Mouse (Mus musculus): ENCODE results near the gene 4930412O13Rik. TPM values are rescaled to one million over a fixed set of nuclear protein-coding genes. Genes with fewer than 3 reads are reported as not detected.

4930412O13Rik gene
- total RNA-seq, 2 experiments from 2014 or later = not detected

DNA sequence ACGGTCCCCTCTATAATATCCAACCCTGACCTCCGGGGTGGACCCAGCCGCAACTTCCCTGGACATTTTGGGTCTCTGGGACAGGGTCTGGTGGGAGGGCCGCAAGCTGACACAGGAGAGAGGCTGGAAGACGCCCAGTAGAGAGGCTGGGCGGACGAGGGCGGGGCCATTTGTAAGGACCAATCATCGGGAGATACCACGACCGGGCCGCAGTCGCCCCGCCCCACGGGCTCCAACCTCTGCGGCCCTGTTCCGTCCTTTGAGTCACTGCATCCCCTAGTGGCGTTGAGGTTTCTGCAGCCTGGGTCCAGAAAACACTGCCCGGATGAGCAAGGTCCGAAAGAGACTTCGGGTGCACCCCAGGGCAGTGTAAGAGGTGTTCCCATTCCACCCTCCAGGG, 1.6 kb upstream of the 4930412O13Rik start:
- DNase-seq = peak; percentile 86
- intact Hi-C loops (cut with DNase I) = no loop called here

DNA sequence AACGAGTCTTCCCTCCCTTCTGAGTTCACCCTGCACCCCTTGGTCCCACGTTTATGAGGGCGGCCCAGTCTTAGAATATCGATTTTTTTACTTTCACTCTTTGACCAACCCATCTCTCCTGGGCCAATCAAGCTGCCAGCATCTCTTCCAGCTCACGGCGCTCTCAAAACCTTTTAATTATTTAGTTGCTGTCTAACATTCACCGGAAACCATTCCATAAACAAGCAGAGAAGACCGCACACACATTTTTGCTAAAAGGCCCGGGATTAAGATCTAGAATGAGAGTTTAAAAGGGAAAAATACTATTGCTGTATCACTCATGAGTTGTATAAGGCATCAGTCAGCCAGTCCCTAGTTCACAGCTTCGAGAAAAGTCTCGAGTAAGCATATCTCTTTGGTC, 781 bp upstream of the 4930412O13Rik start:
- intact Hi-C loops (cut with DNase I) = loop anchor here (10.0 kb wide), 2 partner anchors 135 to 1205 kb away; no protein-coding TSS in a partner anchor
- no peak for DNase-seq

DNA sequence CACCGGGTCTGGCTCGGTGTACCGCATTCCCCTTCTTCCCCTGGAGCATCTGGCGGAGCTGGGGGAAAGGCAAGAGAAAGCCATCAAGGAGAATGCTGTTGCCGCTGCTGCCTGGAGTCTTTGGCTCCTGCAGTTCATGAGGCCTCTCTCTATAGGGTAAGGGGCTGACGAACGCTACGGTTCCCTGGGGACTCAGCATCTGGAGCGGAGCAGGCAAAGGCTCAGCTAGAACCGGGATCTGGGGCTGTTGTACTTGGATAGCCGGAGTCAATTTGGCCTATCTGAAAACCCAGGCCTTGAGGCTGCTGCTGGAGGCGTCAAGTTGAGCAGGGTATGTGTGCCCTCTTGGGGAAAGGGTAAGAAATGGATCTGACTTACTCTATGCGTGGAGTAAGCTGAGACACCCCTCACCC, 565 bp downstream of the 4930412O13Rik start:
- DNase-seq = no peak
- intact Hi-C loops (cut with DNase I) = loop anchor here (10.0 kb wide), 2 partner anchors 133 to 1207 kb away; no protein-coding TSS in a partner anchor

DNA sequence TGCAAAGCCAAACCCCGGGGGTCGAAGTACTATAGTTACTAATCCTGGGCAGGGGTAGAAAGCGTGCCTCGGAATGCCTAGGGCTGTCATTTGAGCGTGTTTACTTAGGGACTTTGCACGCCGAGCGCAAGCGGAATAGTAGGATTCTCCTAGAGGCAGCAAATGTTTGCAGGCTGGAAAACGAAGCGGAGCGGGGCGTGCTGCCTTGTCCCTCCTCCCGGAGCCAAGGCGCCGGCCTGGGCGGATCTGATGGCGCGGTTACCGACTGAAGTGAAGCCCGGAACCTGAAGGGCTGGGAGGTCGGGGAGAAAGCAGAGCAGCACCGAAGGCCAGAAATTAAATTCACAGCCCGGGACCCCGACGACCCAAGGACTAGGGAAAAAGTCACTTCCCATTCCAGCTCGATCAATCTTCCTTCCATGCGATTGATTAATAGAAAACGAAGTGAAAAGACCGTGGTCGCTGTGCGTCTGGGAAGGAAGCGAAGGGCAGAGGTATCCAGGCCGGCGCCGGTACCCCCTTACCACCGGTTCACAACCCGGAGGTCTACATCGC, 1.4 kb downstream of the 4930412O13Rik start:
- intact Hi-C loops (cut with DNase I) = loop anchor here (10.0 kb wide), 2 partner anchors 132 to 1208 kb away; no protein-coding TSS in a partner anchor
- peak in 1 of 2 experiments; percentile 46 for DNase-seq

DNA sequence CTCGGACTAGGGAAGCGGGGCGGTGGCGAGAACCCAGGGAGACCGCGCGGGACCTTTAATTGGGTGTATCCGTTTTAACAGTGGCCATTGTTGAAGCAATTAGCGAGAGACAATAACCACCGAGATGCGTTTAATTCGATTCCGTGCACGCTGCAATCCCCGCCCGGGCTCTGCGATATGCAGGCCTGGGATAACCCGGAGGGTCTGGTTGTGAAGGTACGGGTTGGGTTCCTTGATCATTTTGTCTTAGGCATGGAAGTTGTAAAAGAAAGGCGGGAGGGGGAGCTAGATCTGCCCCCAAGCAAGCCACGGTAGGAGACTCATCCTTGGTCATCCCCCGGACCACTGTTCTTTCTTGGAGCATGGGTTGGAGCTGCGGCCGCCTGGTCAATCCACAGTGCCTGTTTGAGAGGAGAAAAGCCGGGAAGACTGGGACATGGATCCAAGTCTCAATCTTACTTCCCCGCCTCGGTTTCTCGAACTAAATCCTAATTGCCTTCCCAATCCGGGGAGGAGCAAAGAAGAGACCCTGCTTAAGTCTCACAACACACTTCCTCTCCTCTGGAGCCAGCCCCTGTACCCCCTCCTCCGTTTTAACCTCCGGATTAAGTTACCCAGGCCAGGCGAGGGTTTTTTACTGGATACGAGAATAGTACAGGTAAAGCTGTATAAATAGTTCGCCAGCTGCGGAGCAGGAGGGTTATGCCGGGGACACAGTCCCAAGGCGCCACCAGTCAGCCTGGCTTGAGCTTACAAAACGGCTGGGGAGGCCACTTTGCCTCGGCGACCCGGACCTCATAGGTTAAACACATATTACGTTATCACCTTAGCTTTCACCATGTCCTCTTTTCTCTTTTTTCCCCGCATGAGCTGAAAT, 2.1 kb downstream of the 4930412O13Rik start:
- intact Hi-C loops (cut with DNase I) = loop anchor here (10.0 kb wide), 2 partner anchors 132 to 1208 kb away; no protein-coding TSS in a partner anchor
- no peak for DNase-seq

DNA sequence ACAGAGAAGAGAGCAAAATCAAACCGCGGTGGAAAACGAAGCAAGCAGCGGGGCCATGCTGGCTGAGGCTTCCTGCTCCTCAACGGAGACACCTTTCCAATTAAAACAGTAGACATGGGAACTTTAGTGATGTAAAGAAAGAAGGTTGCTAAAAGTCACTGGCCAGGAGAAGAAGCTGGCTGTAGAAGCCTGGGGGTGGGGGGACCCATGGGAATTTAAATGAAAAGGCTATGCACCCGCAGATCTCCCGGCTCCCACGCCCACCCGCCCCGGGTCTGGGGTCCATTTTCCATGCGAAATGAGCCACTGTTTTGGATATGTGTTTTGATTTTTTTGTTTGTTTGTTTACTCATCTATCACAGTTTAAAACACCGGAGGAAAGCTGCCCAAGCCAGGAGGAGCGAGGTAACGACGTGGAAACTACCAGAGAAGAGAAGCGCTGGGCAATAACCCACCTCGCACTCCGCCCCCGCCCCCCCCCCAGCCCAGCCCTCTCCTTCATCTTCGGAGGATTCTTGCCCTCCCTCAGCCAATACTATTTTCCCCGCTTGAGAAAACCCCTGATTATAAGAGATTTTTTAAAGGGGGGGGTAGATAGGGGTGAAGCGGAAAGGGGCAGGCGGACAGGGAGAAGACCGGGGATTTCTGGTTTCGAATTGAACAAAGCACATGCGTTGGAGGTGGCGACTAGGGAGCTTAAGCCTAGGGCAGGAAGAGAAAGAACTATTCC, 2.9 kb downstream of the 4930412O13Rik start:
- intact Hi-C loops (cut with DNase I) = loop anchor here (10.0 kb wide), 2 partner anchors 131 to 1209 kb away; no protein-coding TSS in a partner anchor
- no peak for DNase-seq

DNA sequence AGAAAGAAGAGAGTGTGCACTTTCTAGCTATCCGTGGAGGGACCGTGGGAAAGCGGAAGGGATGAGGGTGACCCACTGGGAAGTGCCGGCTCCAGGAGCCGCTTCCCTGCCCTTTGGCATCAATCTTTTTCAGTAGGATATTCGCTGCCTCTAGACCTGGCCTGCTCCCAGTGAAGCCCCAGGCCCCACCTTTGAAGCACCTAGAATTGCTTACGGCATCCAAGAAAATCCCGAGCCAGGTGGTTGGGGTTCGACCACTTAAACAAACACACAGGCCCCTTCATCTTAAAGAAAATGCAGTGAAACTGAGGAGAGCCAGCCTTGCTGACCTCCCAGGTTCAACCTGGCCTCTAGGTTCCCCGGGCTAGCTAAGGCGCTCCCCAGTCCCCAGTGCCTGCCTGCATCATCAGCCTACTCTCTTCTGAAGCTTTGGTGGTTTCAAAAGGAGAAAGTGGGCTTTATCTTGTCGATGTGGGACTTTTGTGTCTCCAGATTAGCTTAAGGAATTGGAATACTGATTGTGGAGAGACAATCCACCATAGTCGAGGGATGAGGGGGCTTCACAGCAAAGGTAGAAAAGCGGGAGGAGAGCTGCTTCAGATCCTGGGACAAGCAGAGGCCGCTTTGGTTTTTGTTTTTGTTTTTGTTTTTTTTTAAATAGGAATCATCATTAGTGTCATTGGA, 3.6 kb downstream of the 4930412O13Rik start:
- no peak for DNase-seq
- intact Hi-C loops (cut with DNase I) = loop anchor here (5.0 to 10.0 kb wide), 3 partner anchors 130 to 1903 kb away; no protein-coding TSS in a partner anchor

DNA sequence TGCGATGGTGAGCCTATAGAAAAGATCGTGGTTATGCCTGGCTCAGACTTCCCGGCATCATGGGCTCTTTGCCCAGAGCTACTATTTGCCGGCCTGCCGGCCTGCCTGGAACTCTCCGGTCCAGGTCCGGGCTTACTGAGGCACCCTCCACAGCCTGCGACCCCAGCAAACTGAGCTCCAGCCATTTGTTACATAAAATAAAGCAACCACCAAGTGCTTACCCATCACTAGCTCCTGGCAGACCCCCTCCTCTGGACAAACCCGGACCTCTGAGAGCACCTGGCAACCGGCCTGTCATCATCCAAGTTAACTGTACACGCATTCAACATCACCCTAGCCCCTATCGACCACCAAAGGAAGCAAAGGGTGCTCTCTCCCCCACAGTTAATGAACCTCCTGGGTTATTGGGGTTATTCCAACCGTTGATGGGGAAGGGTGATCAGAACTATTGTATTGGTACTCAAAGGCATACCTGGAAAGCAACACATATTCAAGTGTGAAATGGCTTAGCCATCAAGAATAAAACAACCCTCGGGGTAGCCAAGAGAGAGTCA, 4.2 kb downstream of the 4930412O13Rik start:
- no peak for DNase-seq
- intact Hi-C loops (cut with DNase I) = loop anchor here (5.0 to 10.0 kb wide), 3 partner anchors 130 to 1902 kb away; no protein-coding TSS in a partner anchor

DNA sequence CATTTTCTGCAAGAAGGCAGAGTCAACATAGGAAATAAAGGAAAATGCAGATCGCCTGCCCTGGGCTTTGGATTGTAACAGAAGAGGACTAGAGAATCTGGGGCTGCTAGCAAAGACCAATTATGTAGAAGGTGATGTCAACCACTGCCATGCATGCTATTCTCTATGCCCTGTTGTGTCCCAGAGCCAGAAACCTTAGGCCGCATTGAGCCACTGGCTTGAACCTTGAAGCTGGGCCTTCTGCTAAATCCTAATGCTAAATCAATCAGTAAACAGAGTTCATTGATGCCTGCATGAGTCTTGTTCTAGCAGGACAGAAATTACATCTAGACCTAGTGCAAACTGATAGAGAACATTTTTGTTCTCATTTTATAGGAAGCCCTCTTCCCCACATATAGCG, 5.0 kb downstream of the 4930412O13Rik start:
- DNase-seq = no peak
- intact Hi-C loops (cut with DNase I) = loop anchor here (5.0 to 10.0 kb wide), 3 partner anchors 129 to 1901 kb away; no protein-coding TSS in a partner anchor

DNA sequence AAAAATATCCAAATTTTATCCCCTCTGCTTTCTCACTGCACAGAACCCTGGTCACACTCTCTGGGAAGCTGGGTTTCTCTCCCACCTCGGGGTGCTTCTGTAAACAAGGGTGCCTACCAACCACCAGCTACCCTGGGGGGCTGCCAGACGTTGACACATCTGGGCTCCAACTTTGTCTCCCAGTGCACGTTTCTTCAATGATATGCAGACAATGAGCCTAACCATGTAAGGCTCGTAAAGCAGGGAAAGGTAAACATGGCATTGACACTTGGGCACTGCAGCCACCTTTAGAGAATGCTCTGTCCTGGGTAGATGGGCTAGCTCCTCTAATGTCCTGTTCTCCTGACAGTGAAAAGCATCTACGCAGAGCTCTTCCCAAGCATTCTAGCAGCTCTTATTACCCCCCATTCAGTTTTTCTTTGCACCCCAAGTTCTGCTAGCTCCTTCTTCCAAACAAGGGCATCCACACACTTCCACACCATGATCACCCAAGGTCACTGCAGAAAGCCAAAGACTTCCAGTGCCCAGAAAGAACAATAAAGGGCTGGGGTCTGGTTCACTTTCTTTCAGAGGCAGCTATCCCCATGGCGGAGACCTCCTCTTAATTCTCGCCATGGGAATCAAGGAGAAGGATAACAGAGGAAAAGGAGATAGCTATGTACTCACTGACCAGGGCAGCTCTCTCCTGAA, 6.0 kb downstream of the 4930412O13Rik start:
- intact Hi-C loops (cut with DNase I) = loop anchor here (5.0 to 10.0 kb wide), 3 partner anchors 128 to 1900 kb away; no protein-coding TSS in a partner anchor
- no peak for DNase-seq

DNA sequence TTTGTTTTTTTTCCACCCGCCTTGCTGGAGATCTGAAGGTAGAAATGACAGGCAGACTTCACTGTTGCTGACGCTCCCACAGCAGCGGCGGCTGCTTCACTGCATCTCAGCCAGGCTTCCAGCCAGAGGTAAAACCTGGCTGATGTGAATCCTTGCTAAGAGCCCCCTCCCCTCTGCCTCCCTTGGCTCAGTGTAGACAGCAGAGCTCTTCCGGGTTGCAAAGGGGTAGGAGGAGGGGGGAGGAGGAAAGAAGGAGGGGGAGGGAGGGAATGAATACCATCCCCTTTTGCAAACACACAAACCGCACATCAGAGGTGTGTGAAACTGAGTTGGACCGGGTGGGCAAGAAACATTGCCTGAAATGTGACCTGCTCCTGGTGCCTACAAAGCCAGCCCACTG, 6.6 kb downstream of the 4930412O13Rik start:
- DNase-seq = no peak
- intact Hi-C loops (cut with DNase I) = loop anchor here (5.0 to 10.0 kb wide), 3 partner anchors 127 to 1900 kb away; no protein-coding TSS in a partner anchor

DNA sequence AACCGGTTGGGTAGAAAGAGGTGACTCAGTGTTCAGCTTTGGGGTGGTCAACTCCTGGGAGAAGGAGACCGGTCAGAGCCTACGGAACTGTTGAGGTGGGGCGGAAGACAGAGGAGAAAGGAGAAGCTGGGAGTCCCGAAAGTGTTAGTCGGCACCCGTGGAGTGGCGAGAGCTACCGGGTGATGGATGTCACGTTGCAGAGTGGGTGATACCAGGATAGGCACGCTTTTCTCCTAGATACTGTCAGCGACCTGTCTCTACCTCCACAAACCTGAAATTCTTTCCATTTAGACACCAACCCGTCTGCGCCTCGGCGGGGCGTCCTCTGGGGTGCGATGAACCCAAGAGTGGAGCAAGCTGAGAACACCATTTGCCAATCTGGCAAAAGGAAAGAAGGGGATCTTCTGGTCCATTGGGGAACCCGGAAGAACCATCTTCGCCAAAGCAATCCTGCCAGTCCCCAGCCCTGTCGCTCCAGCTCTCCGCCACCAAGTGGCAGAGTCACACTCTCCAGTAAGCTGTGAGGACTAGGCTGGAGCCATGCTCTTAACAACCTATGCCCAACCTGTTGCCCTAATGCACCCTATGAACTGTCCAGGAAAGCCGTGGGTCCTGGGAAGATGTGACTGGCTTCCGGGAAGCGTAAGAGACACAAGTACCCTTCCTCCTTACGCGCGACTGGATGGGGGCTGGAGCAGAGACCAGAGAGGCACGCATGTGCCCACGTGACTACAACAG, 8.0 kb downstream of the 4930412O13Rik start, which contains the start of gene 9230102O04Rik:
Gene 9230102O04Rik (minus strand): TSS at position 628 of the 738 bp plus-strand sequence.
- intact Hi-C loops (cut with DNase I) = loop anchor here (5.0 to 10.0 kb wide), 3 partner anchors 126 to 1898 kb away; no protein-coding TSS in a partner anchor
- DNase-seq = no peak

DNA sequence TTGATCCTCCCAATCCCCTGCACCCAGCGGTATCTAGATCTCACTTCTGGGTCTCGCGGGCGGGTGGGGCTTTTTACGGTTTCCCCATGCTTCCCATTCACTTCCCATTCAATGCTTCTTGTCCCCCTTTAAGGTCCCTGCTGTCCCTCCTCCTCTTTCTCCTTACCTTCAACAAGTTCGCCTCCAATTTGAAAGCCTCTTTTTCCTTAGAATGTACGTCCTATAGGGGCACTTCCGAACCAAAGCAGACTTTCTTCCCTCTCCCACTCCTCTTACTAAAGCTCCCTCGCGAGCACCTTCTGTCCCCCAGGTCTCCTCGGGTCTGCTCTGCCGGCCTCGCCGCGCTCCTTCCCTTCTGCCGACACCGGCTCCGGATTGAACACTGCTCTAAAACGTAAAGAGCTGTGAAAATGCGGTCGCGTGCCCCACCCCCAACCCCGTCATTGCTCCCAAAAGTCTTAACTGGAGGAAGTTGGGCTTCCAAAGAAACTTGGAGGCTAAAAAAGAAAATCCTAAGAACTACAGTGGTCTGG, 8.7 kb downstream of the 4930412O13Rik start, which contains the start of gene Gata3:
Gene Gata3 (minus strand): TSS at position 384 of the 533 bp plus-strand sequence.
- intact Hi-C loops (cut with DNase I) = loop anchor here (5.0 to 10.0 kb wide), 3 partner anchors 125 to 1898 kb away; no protein-coding TSS in a partner anchor
- no peak for DNase-seq

DNA sequence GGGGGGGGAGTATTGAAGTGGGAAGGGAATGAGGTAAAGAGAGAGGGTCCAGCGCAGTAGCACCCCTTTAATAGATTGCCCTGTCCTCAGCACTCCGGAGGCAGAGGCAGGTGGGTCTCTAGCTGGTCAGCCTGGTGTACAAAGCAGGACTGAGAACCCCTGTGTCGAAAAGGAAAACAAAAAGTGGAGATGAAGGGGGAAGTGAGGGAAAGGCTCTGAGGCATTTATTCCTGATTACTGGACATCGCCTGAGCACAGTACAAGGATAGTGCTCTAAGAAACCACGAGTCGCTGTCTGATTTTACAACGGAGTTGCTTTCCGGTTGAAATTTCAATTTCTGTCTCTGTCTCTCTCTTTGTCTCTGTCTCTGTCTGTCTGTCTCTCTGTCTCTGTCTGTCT, 9.2 kb downstream of the 4930412O13Rik start:
- no peak for DNase-seq
- intact Hi-C loops (cut with DNase I) = no loop called here

DNA sequence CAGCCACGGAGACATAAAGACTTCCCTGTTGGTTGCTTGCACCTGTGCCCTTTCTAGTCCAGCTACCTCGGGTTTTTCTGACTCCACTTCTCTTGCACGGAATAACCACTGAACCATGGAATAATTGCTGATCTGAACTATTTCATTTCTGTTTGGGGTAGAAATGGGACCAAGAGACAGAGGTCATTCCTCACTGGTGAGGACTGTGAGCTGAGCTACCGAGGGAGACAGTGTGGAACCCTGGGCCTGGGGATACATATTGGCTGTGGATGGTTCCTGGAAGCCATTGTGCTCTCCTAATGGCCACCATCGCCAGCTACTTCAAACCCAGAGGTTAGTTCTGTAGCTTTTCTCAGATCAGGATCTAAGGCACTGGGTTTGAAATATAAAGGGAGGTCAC, 9.9 kb downstream of the 4930412O13Rik start:
- DNase-seq = no peak
- intact Hi-C loops (cut with DNase I) = no loop called here

DNA sequence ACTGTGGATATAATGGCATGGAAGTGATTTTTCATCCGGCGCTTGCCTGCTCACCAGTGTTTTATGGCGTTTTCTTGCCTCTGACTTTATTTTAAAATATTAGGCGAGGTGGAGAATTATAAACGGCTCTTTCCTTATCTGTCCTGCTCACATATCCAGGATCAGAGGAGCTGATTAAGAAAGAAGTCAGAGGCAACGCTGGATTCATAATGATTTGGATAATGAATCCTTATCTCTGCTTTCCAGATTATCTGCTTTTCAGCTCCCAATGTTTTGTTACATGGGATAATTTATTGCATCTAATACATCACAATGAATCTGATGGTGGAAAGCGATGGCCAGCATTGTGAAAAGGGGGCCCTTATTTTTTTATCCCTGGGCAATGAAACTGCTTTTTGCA, 11.5 kb downstream of the 4930412O13Rik start:
- intact Hi-C loops (cut with DNase I) = no loop called here
- DNase-seq = no peak

DNA sequence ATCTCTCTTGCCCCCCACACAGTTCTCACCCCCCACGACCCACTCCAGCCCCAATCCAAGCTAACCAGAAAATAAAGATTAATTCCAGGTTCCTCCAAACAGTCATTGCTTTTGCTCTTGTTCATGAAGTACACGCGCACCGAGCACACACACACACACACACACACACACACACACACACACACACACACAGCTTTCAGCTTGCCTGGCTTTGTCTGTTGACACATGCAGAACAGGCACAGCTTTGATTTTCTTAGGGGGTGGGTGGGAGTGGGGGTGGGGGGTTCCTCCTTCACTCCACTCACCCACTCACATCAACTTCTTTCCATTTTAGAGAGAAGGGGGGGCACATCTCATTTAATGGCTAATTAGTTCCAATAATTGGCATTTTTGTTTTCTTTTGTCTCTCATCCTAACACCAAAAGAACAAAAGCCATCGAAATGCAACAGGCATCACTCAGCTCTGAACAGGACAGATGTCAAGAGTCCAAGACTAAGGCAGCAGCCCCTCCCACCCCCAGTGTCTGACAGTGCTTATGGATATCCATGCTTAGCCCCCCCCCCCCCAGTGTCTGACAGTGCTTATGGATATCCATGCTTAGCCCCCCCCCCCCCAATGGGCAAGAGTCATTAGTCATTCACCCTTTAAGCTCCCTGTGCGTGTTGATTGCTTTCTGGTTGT, 12.4 kb downstream of the 4930412O13Rik start:
- no peak for DNase-seq
- intact Hi-C loops (cut with DNase I) = no loop called here
